Comparison of ENCODE assay signal across 8 mouse cellular contexts in genomic region chr16:22429377-22429776, GRCm38 (mm10). TPM values are rescaled to one million over a fixed set of nuclear protein-coding genes. Genes with fewer than 3 reads are reported as not detected.
DNase-seq lines count a peak whose midpoint lies in the region; ATAC-seq and TF ChIP-seq lines count a peak whose summit lies in the region.

No protein-coding gene starts in this region.

- 18% methylated on average over 8 of the region's 8 CpGs for WGBS in kidney, postnatal 0 days
- whole genome bisulfite sequencing in embryonic facial prominence, embryonic 15.5 days, result 6% methylated on average over 8 of the region's 8 CpGs
- WGBS in limb, embryonic 11.5 days, result 30% methylated on average over 8 of the region's 8 CpGs
- WGBS in neural tube, embryonic 14.5 days, result 1% methylated on average over 8 of the region's 8 CpGs

- TF ChIP-seq CTCF in kidney, postnatal 0 days (IDR thresholded peaks at IDR 0.05; ENCODE audit: low read depth), result no peak; the same call in 1 of the 2 replicates

- H3K9ac ChIP-seq in kidney, postnatal 0 days (ENCODE audit: low read depth, low read length), result no peak overlapping the region
- H3K9ac ChIP-seq in embryonic facial prominence, embryonic 15.5 days, result no peak overlapping the region
- H3K9ac ChIP-seq in limb, embryonic 11.5 days (ENCODE audit: low read length), result no peak overlapping the region; the same call in 1 of the 2 replicates
- H3K9ac ChIP-seq in neural tube, embryonic 14.5 days (replicated peaks; ENCODE audit: low read depth, low read length), result 0 out of 2 replicates have a peak overlapping the region, but pooled peaks have one; percentile 21

- H3K27me3 ChIP-seq in kidney, postnatal 0 days (ENCODE audit: insufficient read depth, low read length), result no peaks in the 10 kb centered on the region
- H3K27me3 ChIP-seq in embryonic facial prominence, embryonic 15.5 days, result no peaks in the 10 kb centered on the region
- no peaks in the 10 kb centered on the region for H3K27me3 ChIP-seq in limb, embryonic 11.5 days (ENCODE audit: control insufficient read depth, insufficient read depth, low read length)
- H3K27me3 ChIP-seq in neural tube, embryonic 14.5 days (ENCODE audit: control insufficient read depth, insufficient read depth, low read length), result no peaks in the 10 kb centered on the region; the same call in 1 of the 2 replicates

- 0 out of 2 replicates have a peak overlapping the region, but pooled peaks have one; percentile 4 for H3K4me3 ChIP-seq in kidney, postnatal 0 days (replicated peaks; ENCODE audit: low read depth, low read length)
- H3K4me3 ChIP-seq in embryonic facial prominence, embryonic 15.5 days (replicated peaks), result no peak overlapping the region
- no peak overlapping the region for H3K4me3 ChIP-seq in limb, embryonic 11.5 days (ENCODE audit: low read depth, low read length)
- peak overlapping the region; percentile 6; the same call in 1 of the 2 replicates for H3K4me3 ChIP-seq in neural tube, embryonic 14.5 days (ENCODE audit: low read depth, low read length)

- H3K9me3 ChIP-seq in kidney, postnatal 0 days (replicated peaks; ENCODE audit: low read length), result no peaks in the 10 kb centered on the region
- H3K9me3 ChIP-seq in embryonic facial prominence, embryonic 15.5 days (replicated peaks), result no peaks in the 10 kb centered on the region
- no peaks in the 10 kb centered on the region for H3K9me3 ChIP-seq in limb, embryonic 11.5 days (ENCODE audit: control insufficient read depth, low read length)
- H3K9me3 ChIP-seq in neural tube, embryonic 14.5 days (ENCODE audit: control insufficient read depth, low read length), result no peaks in the 10 kb centered on the region

- H3K4me1 ChIP-seq in kidney, postnatal 0 days (replicated peaks; ENCODE audit: insufficient read depth, low read length), result peaks cover 15% of the 10 kb centered on the region
- H3K4me1 ChIP-seq in embryonic facial prominence, embryonic 15.5 days, result peaks cover 28% of the 10 kb centered on the region
- H3K4me1 ChIP-seq in limb, embryonic 11.5 days (ENCODE audit: control insufficient read depth, insufficient read depth, low read length), result peaks cover 14% of the 10 kb centered on the region
- H3K4me1 ChIP-seq in neural tube, embryonic 14.5 days (ENCODE audit: control insufficient read depth, insufficient read depth, low read length), result peaks cover 22% of the 10 kb centered on the region

- H3K27ac ChIP-seq in kidney, postnatal 0 days, result peak overlapping the region; percentile 15; the same call in 1 of the 2 replicates
- H3K27ac ChIP-seq in embryonic facial prominence, embryonic 15.5 days (replicated peaks), result peak overlapping the region; percentile 70
- H3K27ac ChIP-seq in limb, embryonic 11.5 days (replicated peaks; ENCODE audit: low read depth, low read length), result peak overlapping the region; percentile 21; the same call in 1 of the 2 replicates
- H3K27ac ChIP-seq in neural tube, embryonic 14.5 days (ENCODE audit: low read depth, low read length), result peak overlapping the region; percentile 63

- ATAC-seq in kidney, postnatal 0 days (replicated peaks; ENCODE audit: low FRiP score, low read depth), result 0 out of 2 replicates have a peak, but pooled peaks have one; percentile 21
- no peak for ATAC-seq in embryonic facial prominence, embryonic 15.5 days (ENCODE audit: insufficient number of reproducible peaks, low FRiP score, low TSS enrichment, low read depth)
- ATAC-seq in limb, embryonic 11.5 days (ENCODE audit: insufficient number of reproducible peaks, low FRiP score, low TSS enrichment, low read depth), result no peak
- 0 out of 2 replicates have a peak, but pooled peaks have one; percentile 0 for ATAC-seq in neural tube, embryonic 14.5 days (ENCODE audit: low read depth)

- peaks cover 6% of the 10 kb centered on the region; the same call in 1 of the 2 replicates for H3K36me3 ChIP-seq in kidney, postnatal 0 days (ENCODE audit: insufficient read depth, low read length)
- peaks cover 3% of the 10 kb centered on the region; the same call in 1 of the 2 replicates for H3K36me3 ChIP-seq in embryonic facial prominence, embryonic 15.5 days
- peaks cover 2% of the 10 kb centered on the region; the same call in 1 of the 2 replicates for H3K36me3 ChIP-seq in limb, embryonic 11.5 days (ENCODE audit: control insufficient read depth, insufficient read depth, low read length)
- H3K36me3 ChIP-seq in neural tube, embryonic 14.5 days (ENCODE audit: control insufficient read depth, insufficient read depth, low read length), result no peaks in the 10 kb centered on the region

- peak overlapping the region; percentile 50 for H3K4me2 ChIP-seq in kidney, postnatal 0 days (ENCODE audit: low read length)
- peak overlapping the region; percentile 37 for H3K4me2 ChIP-seq in embryonic facial prominence, embryonic 15.5 days (replicated peaks)
- H3K4me2 ChIP-seq in limb, embryonic 11.5 days (ENCODE audit: low read depth, severe bottlenecking), result peak overlapping the region; percentile 17; the same call in 1 of the 2 replicates
- H3K4me2 ChIP-seq in neural tube, embryonic 14.5 days (ENCODE audit: low read depth, low read length), result peak overlapping the region; percentile 36

- DNase-seq in kidney, postnatal 0 days (ENCODE audit: low spot score), result no peak
- no peak for DNase-seq in kidney, postnatal 25 days
- no peak for DNase-seq in limb, embryonic 11.5 days (ENCODE audit: low spot score)
- no peak for DNase-seq in adrenal gland, postnatal 14 days
- DNase-seq in thymus, postnatal 14 days, result no peak
- no peak for DNase-seq in layer of hippocampus, postnatal 14 days (ENCODE audit: low spot score in 2 of 2)

RNA-seq across cellular contexts. Expression of gene Etv5, which starts 10.1 kb away (rescaled TPM):
- polyA plus RNA-seq in kidney, postnatal 0 days (2015; fragmentation: Nextera tagmentation; extraction: Ambion mirVana), result 45.8 and 46.7 TPM in 2 replicates
- 30.7 and 31.8 TPM in 2 replicates for polyA plus RNA-seq in embryonic facial prominence, embryonic 15.5 days (2015; fragmentation: Nextera tagmentation; extraction: Ambion mirVana)
- polyA plus RNA-seq in limb, embryonic 11.5 days (2014; fragmentation: Nextera tagmentation; extraction: Ambion mirVana), result 52.7 and 61.1 TPM in 2 replicates
- polyA plus RNA-seq in neural tube, embryonic 14.5 days (2014; fragmentation: Nextera tagmentation; extraction: Ambion mirVana), result 18.3 and 26.1 TPM in 2 replicates
- 23.7 and 24.4 TPM in 2 replicates for total RNA-seq in adrenal gland, postnatal 14 days (2021)
- 10 to 100 TPM; 42.2 to 51.0 TPM for total RNA-seq in layer of hippocampus, postnatal 14 days (2021)

Comparison
In these comparisons a context has a peak if more than half of its experiments do, and no peak if none do; other contexts are left out.
1. ATAC-seq: peak in kidney, postnatal 0 days (single experiment) and neural tube, embryonic 14.5 days (single experiment); none in embryonic facial prominence, embryonic 15.5 days (single experiment) and limb, embryonic 11.5 days (single experiment).
2. H3K27ac ChIP-seq: peak in every context shown above with its lines; median percentile 70 in embryonic facial prominence, embryonic 15.5 days; 63 in neural tube, embryonic 14.5 days; 21 in limb, embryonic 11.5 days; 15 in kidney, postnatal 0 days.
3. H3K4me3 ChIP-seq: peak in kidney, postnatal 0 days (single experiment) and neural tube, embryonic 14.5 days (single experiment); none in embryonic facial prominence, embryonic 15.5 days (single experiment) and limb, embryonic 11.5 days (single experiment).
4. Peak in every context shown above with its lines, with median percentiles within 50 percentile points of each other: H3K4me2 ChIP-seq.